Mouse (Mus musculus) kidney, embryonic 14.5 days (tissue): ENCODE measurements at regions not wholly inside any gene's neighbourhood (a gene's known extent, or its start where the extent isn't known, plus 50 kb on each side); places are given as distances from the start of the nearest gene placed in this dataset.

ENCODE experiments used
- ATAC-seq: fragments of 200-750 bp; cut with Nextera tagmentation; 2 replicates; pipeline ENCODE4 v1.8.0; 2017; ENCODE audit warnings: moderate number of reproducible peaks, mild to moderate bottlenecking, moderate TSS enrichment, moderate library complexity; ENCODE audit not compliant: low FRiP score, low TSS enrichment
- H3K27ac ChIP-seq: fragments of 300-500 bp; sonication (generic); 2 replicates; pipeline ENCODE4 v1.5.1; 2014; ENCODE audit warnings: low read depth, mild to moderate bottlenecking, low read length, moderate library complexity, mixed read lengths
- H3K27me3 ChIP-seq: fragments of 300-500 bp; sonication (generic); 2 replicates; pipeline ENCODE4 v1.6.1; 2014; ENCODE audit warnings: mild to moderate bottlenecking, low read length; ENCODE audit not compliant: control insufficient read depth, insufficient read depth
- H3K36me3 ChIP-seq: fragments of 300-500 bp; sonication (generic); 2 replicates; pipeline ENCODE4 v1.6.1; 2014; ENCODE audit warnings: low read length, mixed read lengths; ENCODE audit not compliant: control insufficient read depth, insufficient read depth
- H3K4me1 ChIP-seq: fragments of 300-500 bp; sonication (generic); 2 replicates; pipeline ENCODE4 v1.6.1; 2014; ENCODE audit warnings: low read length, mixed read lengths; ENCODE audit not compliant: control insufficient read depth, insufficient read depth
- H3K4me2 ChIP-seq: fragments of 300-500 bp; sonication (generic); replicated peaks from 2 replicates; pipeline ENCODE4 v1.6.1; 2014; ENCODE audit warnings: low read depth, mild to moderate bottlenecking, low read length
- H3K4me3 ChIP-seq: fragments of 300-500 bp; sonication (generic); 2 replicates; pipeline ENCODE4 v1.5.1; 2014; ENCODE audit warnings: mild to moderate bottlenecking, low read length
- H3K9ac ChIP-seq: fragments of 300-500 bp; sonication (generic); 2 replicates; pipeline ENCODE4 v1.6.1; 2014; ENCODE audit warnings: low read depth, mild to moderate bottlenecking, low read length, moderate library complexity
- H3K9me3 ChIP-seq: fragments of 300-500 bp; sonication (generic); 2 replicates; pipeline ENCODE4 v1.6.1; 2016; ENCODE audit warnings: low read length; ENCODE audit not compliant: control insufficient read depth
- WGBS: fragments of 180-500 bp; shearing (Covaris S2); extraction: QIAGEN DNeasy Blood & Tissue Kit; methylation state at CpG from one replicate; pipeline ENCODE4 v1.1.7; 2014; 5-methylcytosine and 5-hydroxymethylcytosine counted together

- 84% methylated on average over 2 of the region's 2 CpGs for WGBS
Observed at GRCm38 (mm10) chr10:113592126-113592525, 663.3 kb upstream of the Atxn7l3b start.

GRCm38 (mm10) chr10:113570270-113570669 is 641.5 kb upstream of the Atxn7l3b start:
- WGBS, result 90% methylated on average over 1 of the region's 1 CpGs
- no peaks in the 10 kb centered on the region for H3K36me3 ChIP-seq
- no peak for ATAC-seq
- no peaks in the 10 kb centered on the region for H3K9me3 ChIP-seq
- no peak overlapping the region for H3K27ac ChIP-seq
- no peaks in the 10 kb centered on the region for H3K27me3 ChIP-seq
- no peak overlapping the region for H3K4me2 ChIP-seq
- no peak overlapping the region for H3K9ac ChIP-seq
- H3K4me1 ChIP-seq, result no peaks in the 10 kb centered on the region
- H3K4me3 ChIP-seq, result no peak overlapping the region

More at GRCm38 (mm10) chr10:113592126-113592525, 663.3 kb upstream of the Atxn7l3b start:
- Histone ChIP-seq H3K27me3 (no peaks in the 10 kb centered on the region), H3K36me3 (no peaks in the 10 kb centered on the region), H3K9ac (no peak overlapping the region), H3K4me2 (no peak overlapping the region), H3K4me1 (no peaks in the 10 kb centered on the region), H3K9me3 (no peaks in the 10 kb centered on the region), H3K4me3 (no peak overlapping the region), H3K27ac (no peak overlapping the region)
- no peak for ATAC-seq
